Mouse (Mus musculus) megakaryocyte-erythroid progenitor cell, adult 5-6 weeks (primary cell): ENCODE data around the gene Phf1. TPM values are rescaled to one million over a fixed set of nuclear protein-coding genes. Genes with fewer than 3 reads are reported as not detected.
"Not testable (repeated sequence)": the region's sequence is repeated elsewhere in the genome, so short reads cannot be mapped to it uniquely, and the experiment has no call there.

ENCODE experiments used
- ATAC-seq: replicated peaks from 2 replicates; pipeline ENCODE4 v1.8.0; 2016; ENCODE audit warnings: mild to moderate bottlenecking, inconsistent platforms; ENCODE audit not compliant: severe bottlenecking, poor library complexity, low FRiP score, low TSS enrichment
- total RNA-seq, 2 experiments: library from RNA; stranded (forward) in 1 of 2; stranded (reverse) in 1 of 2; fragments of 200-1000, 215-1000 nt in 1 of 2; fragments of >200 nt in 1 of 2; fragmentation: Nextera tagmentation in 1 of 2; gene quantifications; 2 replicates each; pipeline ENCODE4 v1.2.3; 2014 to 2017

Phf1 gene
- total RNA-seq, 2 experiments from 2014 or later = 2.8 to 11.6 TPM

DNA sequence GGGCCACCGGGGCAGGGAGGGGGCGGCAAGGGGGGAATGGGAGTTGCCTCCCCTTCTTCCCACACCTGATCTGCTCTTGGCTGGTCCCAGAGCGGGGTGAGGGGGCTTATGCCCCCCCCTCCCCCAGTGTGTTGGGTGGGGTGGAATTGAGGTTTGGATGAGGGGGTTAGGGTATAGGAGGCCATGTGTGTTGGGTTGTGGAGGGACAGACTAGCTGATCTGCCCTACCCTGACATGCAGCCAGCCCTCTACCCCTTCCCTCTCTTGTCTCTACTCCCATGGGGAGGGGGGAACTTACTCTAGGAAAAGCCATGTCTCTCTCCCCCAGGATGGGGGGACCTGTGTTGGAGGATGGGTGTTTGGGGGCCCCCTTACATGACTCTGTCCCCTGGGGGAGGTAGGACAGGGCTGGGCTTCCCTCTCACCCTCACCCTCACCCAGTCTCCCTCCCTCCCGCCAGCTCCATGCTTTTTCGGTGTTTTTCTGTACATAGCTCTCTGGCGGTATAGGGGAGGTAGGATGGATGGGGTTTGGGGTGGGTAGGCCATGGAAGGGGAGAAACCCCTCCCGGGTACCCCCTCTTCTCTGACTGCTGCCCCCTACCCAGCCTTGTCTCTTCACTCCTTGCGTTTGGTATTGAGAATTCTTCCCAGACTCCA is 38.5 kb downstream of the Phf1 start:
- no peak for ATAC-seq

DNA sequence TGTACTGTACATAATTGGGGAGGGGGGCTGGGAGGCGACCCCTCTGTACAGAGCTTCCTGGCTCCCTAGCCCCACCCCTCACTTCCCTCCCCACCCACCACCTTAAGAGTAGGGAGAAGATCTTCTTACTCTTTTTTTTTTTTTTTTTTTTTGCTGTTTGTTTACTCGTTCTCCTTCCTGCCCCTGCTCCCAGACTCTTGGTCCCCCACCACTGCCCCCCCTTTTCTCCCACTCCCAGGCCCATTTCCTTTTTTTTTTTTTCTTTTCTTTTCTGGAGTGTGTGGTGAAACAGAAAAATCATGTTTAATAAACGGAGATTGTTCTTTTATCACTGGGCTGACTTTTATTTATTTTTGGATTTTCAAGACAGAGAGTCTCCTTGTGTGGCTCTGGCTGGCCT is 39.3 kb downstream of the Phf1 start:
- ATAC-seq = no peak

DNA sequence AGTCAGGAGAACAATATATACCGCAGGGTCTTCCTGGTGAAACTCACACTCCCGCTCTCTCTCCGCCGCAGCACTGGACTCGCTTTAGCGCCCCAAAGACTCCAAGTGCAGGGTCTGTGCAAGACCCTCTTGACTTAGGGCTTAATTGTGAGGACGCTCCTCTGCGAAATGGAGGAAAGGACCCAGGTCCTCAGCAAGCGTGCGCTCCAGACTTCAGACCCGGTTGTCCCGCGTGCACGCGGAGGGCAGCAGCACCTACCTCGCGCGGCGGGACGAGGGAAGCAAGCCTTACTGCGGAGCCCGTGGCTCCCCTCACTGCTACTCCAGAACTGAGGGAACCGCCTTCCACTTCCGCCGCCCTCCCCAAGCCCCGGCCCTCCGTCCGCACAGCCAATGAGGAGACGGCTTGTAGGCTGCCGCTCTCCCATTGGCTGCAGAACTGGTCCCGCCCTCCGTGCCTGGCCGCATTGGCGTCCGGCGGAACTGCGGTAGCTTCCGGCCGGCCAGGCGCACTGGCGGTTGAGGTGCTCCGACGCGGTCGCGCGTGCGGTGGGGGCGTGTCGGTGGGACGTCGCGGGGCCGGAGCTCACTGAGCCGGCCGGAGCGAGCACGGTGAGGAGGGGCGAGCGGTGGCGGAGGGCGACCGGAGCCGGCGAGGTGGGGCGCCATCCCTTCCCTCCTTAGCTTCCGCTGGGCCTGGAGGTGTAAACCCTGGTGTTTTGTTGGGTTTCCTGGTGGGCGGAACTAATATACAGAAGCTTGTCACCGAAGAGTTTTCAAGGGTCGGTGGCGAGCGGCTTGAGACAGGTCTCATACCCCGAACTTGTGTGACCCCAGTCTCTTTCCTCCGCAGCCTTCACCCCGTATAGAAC is 40.1 kb downstream of the Phf1 start, which contains the start of gene Zbtb9:
Gene Zbtb9 (plus strand): TSS at position 465 of the 872 bp plus-strand sequence.
- peak; percentile 96 for ATAC-seq

DNA sequence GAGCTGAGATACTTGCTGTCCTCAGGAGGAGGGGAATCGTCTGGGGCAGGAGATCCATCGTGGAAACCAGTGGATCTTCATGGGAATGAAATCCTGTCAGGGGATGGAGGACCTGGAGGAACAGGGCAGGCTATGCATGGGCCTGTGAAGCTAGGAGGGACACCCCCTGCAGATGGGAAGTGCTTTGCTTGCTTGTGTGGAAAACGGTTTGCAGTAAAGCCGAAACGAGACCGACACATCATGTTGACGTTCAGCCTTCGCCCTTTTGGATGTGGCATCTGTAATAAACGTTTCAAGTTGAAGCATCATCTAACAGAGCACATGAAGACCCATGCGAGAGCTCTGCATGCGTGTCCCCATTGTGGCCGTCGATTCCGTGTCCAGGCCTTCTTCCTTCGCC is 41.7 kb downstream of the Phf1 start:
- no peak for ATAC-seq

DNA sequence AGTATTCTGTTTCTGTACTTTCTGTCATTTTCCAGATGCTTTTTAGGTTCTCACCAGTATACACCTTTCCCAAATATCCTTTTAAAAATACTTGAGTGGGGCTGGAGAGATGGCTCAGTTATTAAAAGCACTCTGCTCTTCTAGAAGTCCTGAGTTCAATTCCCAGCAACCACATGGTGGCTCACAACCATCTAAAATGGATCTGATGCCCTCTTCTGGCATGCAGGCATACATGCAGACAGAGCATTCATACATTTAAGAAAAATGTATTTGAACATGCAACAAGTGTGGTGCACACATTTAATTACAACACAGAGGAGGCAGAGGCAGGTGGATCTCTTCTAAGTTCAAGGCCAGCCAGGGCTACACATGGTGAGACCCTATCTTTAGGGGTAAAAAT is 42.6 kb downstream of the Phf1 start:
- ATAC-seq = no peak

DNA sequence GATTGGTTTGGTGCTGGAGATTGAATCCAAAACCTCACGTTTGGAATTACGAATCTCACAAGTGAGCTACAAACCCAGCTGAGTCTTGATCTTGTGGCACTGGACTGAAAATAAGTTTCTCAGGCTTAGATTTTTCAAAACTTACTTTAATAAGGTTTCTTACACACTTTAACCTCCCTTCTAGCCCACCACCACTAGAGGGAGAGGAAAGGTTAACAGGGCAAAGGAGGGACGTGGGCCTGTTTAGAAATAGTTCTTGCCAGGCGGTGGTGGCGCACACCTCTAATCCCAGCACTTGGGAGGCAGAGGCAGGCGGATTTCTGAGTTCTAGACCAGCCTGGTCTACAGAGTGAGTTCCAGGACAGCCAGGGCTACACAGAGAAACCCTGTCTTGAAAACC is 44.5 kb downstream of the Phf1 start:
- not testable (repeated sequence) for ATAC-seq

DNA sequence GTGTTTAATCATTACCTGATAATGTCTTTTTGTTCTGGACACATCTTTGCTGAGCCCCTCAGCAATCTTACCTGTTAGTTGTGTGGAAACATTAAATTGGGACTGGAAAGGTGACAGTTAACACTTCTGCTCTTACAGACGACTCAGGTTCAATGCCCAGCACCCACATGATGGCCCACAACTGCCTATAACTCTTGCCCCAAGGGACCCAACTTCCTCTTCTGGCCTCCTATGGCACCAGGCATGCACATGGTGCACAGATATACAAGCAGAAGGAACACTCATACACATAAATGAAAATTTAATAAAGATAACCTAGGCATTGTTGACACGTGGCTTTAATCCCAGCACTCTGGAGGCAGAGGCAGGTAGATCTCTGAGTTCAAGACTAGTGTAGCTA is 46.6 kb downstream of the Phf1 start:
- no peak for ATAC-seq

DNA sequence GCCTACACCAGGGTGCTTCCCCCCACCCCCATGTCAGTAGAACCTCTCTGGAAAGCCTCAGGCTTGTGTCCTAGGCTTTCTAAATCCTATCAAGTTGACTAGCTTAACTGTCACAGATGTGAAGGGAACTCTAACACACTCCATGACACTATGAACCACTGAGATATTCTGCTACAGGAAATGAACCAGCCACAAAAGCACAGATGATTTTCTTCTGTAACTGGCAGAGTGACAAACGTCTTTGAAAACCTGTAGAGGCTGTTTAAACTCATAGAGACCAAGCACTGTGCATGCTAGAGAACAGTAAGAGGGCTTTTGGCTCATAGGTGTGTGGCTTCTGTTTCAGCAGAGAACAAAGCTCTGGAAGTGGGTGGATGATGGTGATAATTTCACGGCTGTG is 48.2 kb downstream of the Phf1 start:
- ATAC-seq = 0 out of 2 replicates have a peak, but pooled peaks have one; percentile 22

DNA sequence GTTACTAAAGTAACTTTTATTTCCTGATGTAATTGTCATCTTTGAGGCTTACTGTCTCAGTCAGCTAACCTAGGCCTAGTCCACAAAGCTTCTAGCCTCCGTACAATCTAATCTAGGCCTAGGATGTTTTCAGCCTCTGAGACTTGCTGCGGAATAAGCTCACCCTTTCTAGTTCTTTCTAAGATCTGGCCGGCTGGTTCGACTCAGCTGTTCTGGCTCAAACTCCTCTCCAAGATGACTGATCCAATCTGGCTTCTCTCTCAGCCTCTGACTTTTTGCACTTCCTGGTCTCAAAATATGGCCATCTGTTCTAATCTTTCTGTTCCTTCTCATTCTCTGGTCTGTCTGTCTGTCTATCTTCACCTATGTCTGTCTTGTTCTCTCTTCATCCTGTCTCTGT is 50.5 kb downstream of the Phf1 start:
- no peak for ATAC-seq

DNA sequence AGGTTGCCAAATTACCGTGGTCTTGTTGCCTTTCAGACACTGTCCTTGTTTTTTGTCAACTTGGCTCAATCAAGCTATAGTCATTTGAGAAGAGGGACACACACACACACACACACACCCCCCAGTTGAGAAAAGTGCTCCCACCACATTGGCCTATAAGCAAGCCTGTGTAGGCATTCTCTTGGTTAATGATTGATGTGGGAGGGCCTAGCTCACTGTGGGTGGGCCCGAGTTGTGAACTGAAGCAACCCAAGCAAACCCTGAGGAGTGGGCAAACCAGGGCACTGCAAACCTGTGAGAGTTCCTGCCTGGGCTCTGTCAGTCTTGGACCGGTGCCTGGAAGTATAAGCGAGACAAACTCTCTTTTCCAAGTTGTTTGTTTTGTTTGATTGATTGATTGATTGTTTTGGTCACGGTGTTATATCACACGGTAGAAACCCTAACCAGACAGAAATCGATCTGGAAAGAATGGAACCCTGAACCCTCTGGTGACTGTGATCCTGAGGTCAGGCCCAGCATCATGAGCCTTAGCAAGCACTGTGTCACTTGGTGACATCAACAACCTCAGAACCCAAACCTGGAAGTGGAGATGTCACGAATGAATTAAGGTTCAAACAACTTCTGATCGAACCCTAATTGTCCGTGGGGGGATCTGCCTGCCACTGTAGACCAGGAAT is 52.8 kb downstream of the Phf1 start:
- no peak for ATAC-seq

Other genes with a start within 250 kb of the Phf1 start
- 11.4 and 12.0 TPM in 2 replicates for gene Crebrf, start 217.4 kb upstream of the Phf1 start, total RNA-seq (2014; fragmentation: Nextera tagmentation)
- 17.9 and 37.0 TPM in 2 replicates for gene Crebrf, start 217.4 kb upstream of the Phf1 start, total RNA-seq (2017)
- 60.6 and 68.9 TPM in 2 replicates for gene Bnip1, start 152.0 kb upstream of the Phf1 start, total RNA-seq (2014; fragmentation: Nextera tagmentation)
- 49.6 and 59.8 TPM in 2 replicates for gene Bnip1, start 152.0 kb upstream of the Phf1 start, total RNA-seq (2017)
- not detected in 2 replicates for gene Nkx2-5, start 88.0 kb upstream of the Phf1 start, total RNA-seq (2014; fragmentation: Nextera tagmentation)
- not detected in 2 replicates for gene Nkx2-5, start 88.0 kb upstream of the Phf1 start, total RNA-seq (2017)
- gene Kifc5b, start 16.0 kb upstream of the Phf1 start, total RNA-seq (2014; fragmentation: Nextera tagmentation) = 15.6 and 19.6 TPM in 2 replicates
- gene Kifc5b, start 16.0 kb upstream of the Phf1 start, total RNA-seq (2017) = 9.1 and 9.7 TPM in 2 replicates
- gene Cuta, start 6.5 kb downstream of the Phf1 start, total RNA-seq (2014; fragmentation: Nextera tagmentation) = 154 and 184 TPM in 2 replicates
- 55.2 and 93.0 TPM in 2 replicates for gene Cuta, start 6.5 kb downstream of the Phf1 start, total RNA-seq (2017)
- 18.2 and 33.6 TPM in 2 replicates for gene Syngap1, start 8.2 kb downstream of the Phf1 start, total RNA-seq (2014; fragmentation: Nextera tagmentation)
- gene Syngap1, start 8.2 kb downstream of the Phf1 start, total RNA-seq (2017) = 7.7 and 9.1 TPM in 2 replicates
- gene Zbtb9, start 40.1 kb downstream of the Phf1 start, total RNA-seq (2014; fragmentation: Nextera tagmentation) = 5.5 and 14.6 TPM in 2 replicates
- 18.3 and 22.0 TPM in 2 replicates for gene Zbtb9, start 40.1 kb downstream of the Phf1 start, total RNA-seq (2017)
- 91.5 and 117 TPM in 2 replicates for gene Bak1, start 96.0 kb downstream of the Phf1 start, total RNA-seq (2014; fragmentation: Nextera tagmentation)
- gene Bak1, start 96.0 kb downstream of the Phf1 start, total RNA-seq (2017) = 37.5 and 38.6 TPM in 2 replicates
- 3.0 and 4.2 TPM in 2 replicates for gene Itpr3, start 124.3 kb downstream of the Phf1 start, total RNA-seq (2014; fragmentation: Nextera tagmentation)
- gene Itpr3, start 124.3 kb downstream of the Phf1 start, total RNA-seq (2017) = 3.0 and 3.4 TPM in 2 replicates
- gene Uqcc2, start 200.9 kb downstream of the Phf1 start, total RNA-seq (2014; fragmentation: Nextera tagmentation) = 180 and 198 TPM in 2 replicates
- 177 and 204 TPM in 2 replicates for gene Uqcc2, start 200.9 kb downstream of the Phf1 start, total RNA-seq (2017)
- gene Ip6k3, start 234.7 kb downstream of the Phf1 start, total RNA-seq (2014; fragmentation: Nextera tagmentation) = not detected in 2 replicates
- not detected in 2 replicates for gene Ip6k3, start 234.7 kb downstream of the Phf1 start, total RNA-seq (2017)